Comparison of ENCODE assay signal across 17 mouse cellular contexts in genomic region chr4:131435222-131435621, GRCm38 (mm10).
"Had no signal": no experiment of that assay in that cellular context is flagged by ENCODE, and none has a peak within 500 bp of the region (broad histone marks: within the 10 kb centered on the region; RNA-seq: fewer than 3 reads in every experiment).

No protein-coding gene starts in this region.

- H3K4me1 ChIP-seq: megakaryocyte, embryonic 14.5 days; stomach, embryonic 15.5 days had no signal

- H3K9ac ChIP-seq: liver, postnatal 0 days; lung, embryonic 15.5 days; midbrain, embryonic 13.5 days; midbrain, embryonic 15.5 days; neural tube, embryonic 12.5 days; stomach, embryonic 15.5 days had no signal

- H3K27ac ChIP-seq: lung, embryonic 15.5 days; macrophage; midbrain, embryonic 13.5 days; midbrain, embryonic 15.5 days; neural tube, embryonic 12.5 days; stomach, embryonic 15.5 days; stomach, postnatal 0 days had no signal

- H3K9me3 ChIP-seq: lung, embryonic 15.5 days; megakaryocyte, embryonic 14.5 days; midbrain, embryonic 13.5 days; midbrain, embryonic 15.5 days; neural tube, embryonic 12.5 days; stomach, embryonic 15.5 days had no signal

- ATAC-seq: liver, postnatal 0 days; lung, postnatal 0 days; midbrain, embryonic 13.5 days; midbrain, embryonic 15.5 days had no signal

- H3K27me3 ChIP-seq: lung, embryonic 15.5 days; midbrain, embryonic 13.5 days; midbrain, embryonic 15.5 days; neural tube, embryonic 12.5 days; stomach, embryonic 15.5 days had no signal

- H3K36me3 ChIP-seq: lung, embryonic 15.5 days; midbrain, embryonic 13.5 days; midbrain, embryonic 15.5 days; neural tube, embryonic 12.5 days; stomach, embryonic 15.5 days had no signal

- DNase-seq: liver, postnatal 0 days; lung, adult 2 months; lung, postnatal 14 days; lung, postnatal 36 days; thymus, adult 18-20 months; thymus, postnatal 14 days; thymus, postnatal 36 days had no signal

- H3K4me3 ChIP-seq: lung, embryonic 15.5 days; megakaryocyte, embryonic 14.5 days; midbrain, embryonic 13.5 days; midbrain, embryonic 15.5 days; neural tube, embryonic 12.5 days; stomach, embryonic 15.5 days had no signal

- H3K4me2 ChIP-seq: lung, embryonic 15.5 days; midbrain, embryonic 11.5 days; midbrain, embryonic 13.5 days; midbrain, embryonic 15.5 days; neural tube, embryonic 12.5 days; stomach, embryonic 15.5 days had no signal
